Mouse (Mus musculus) forebrain, embryonic 16.5 days (tissue): ENCODE measurements at regions not wholly inside any gene's neighbourhood (a gene's known extent, or its start where the extent isn't known, plus 50 kb on each side); places are given as distances from the start of the nearest gene placed in this dataset.

Source experiments
- ATAC-seq: fragments of 200-750 bp; cut with Nextera tagmentation; 2 replicates; pipeline ENCODE4 v1.8.0; 2017; ENCODE audit warnings: mild to moderate bottlenecking, moderate library complexity
- H3K27ac ChIP-seq: fragments of 300-500 bp; sonication (generic); 2 replicates; pipeline ENCODE4 v1.5.1; 2014; ENCODE audit warnings: low read length, control low read depth
- H3K27me3 ChIP-seq: fragments of 300-500 bp; sonication (generic); replicated peaks from 2 replicates; pipeline ENCODE4 v1.6.1; 2014; ENCODE audit warnings: low read length; ENCODE audit not compliant: control insufficient read depth, insufficient read depth
- H3K36me3 ChIP-seq: fragments of 300-500 bp; sonication (generic); 2 replicates; pipeline ENCODE4 v1.6.1; 2014; ENCODE audit not compliant: control insufficient read depth, insufficient read depth
- H3K4me1 ChIP-seq: fragments of 300-500 bp; sonication (generic); replicated peaks from 2 replicates; pipeline ENCODE4 v1.6.1; 2014; ENCODE audit warnings: low read length; ENCODE audit not compliant: control insufficient read depth, insufficient read depth
- H3K4me2 ChIP-seq: fragments of 300-500 bp; sonication (generic); 2 replicates; pipeline ENCODE4 v1.6.1; 2014; ENCODE audit warnings: mild to moderate bottlenecking, low read length, control low read depth
- H3K4me3 ChIP-seq: fragments of 300-500 bp; sonication (generic); replicated peaks from 2 replicates; pipeline ENCODE4 v1.5.1; 2014; ENCODE audit warnings: mild to moderate bottlenecking, low read length, control low read depth
- H3K9ac ChIP-seq: fragments of 300-500 bp; sonication (generic); replicated peaks from 2 replicates; pipeline ENCODE4 v1.6.1; 2014; ENCODE audit warnings: low read depth, low read length, control low read depth
- H3K9me3 ChIP-seq: fragments of 300-500 bp; sonication (generic); 2 replicates; pipeline ENCODE4 v1.6.1; 2016; ENCODE audit warnings: low read length; ENCODE audit not compliant: control insufficient read depth
- WGBS: fragments of 180-500 bp; shearing (Covaris S2); extraction: QIAGEN DNeasy Blood & Tissue Kit; methylation state at CpG from one replicate; pipeline ENCODE4 v1.1.7; 2014; 5-methylcytosine and 5-hydroxymethylcytosine counted together

DNA sequence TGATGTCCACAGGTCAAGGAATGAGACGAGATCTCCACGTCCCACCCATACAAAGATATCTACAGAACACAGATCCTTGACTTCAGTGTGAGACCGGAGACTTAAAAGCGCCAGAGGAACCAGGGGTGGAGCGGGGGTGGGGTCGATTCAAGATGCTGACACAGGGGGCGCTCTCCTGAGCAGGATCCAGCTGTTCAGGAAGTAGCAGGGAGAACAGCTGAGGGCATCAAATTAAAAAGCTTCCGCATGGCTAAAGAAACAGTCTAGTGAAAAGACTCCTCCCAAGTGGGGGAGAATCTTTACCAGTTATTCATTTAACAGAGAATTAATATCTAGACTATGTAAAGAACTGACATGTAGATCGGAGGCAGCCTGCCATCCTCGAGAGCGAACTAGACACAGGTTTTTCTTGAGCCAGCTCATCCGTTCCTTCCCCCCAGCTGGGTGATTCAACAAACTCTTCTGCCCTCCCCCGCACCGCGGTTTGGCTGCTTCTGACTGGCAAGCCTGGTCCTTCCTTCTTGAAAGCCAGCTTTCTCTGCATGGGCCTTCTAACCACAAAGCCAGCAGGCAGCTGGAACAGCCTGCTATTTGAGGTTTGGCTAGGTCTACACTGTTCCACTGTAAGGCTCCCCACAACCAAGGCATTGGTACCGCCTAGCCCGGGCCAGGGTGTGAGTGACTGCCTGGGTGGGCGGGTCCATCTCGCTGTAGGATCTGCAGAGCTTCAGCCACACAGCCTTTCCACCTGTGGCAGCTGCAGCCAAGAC lies 218.6 kb downstream of the Uaca start:
- Histone ChIP-seq H3K27me3 (no peaks in the 10 kb centered on the region), H3K27ac (no peak overlapping the region), H3K9ac (no peak overlapping the region), H3K4me1 (no peaks in the 10 kb centered on the region), H3K36me3 (no peaks in the 10 kb centered on the region), H3K9me3 (peaks cover 7% of the 10 kb centered on the region; the same call in 1 of the 2 replicates), H3K4me2 (no peak overlapping the region), H3K4me3 (no peak overlapping the region)
- 72% methylated on average over 19 of the region's 19 CpGs for WGBS
- ATAC-seq = no peak

DNA sequence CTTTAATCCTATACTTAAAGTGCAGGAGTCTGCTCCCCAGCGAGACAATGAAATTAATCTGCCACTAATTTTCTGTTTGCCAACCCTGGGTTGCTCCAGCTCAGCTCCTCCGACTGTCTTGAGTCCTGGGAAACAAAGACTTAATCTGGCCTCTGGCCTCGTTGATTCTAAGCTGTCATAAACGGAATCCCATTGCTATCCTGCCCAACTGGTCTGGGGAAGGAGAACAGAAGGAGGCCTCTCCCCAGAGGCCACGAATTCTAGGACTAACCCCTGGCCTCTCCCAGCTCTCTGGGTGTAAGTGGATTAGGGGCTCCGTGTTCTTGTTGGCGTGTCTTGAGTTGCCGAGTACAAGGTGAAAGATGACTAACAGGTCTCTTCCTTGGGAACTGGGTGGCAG lies 219.8 kb downstream of the Uaca start:
- ATAC-seq = no peak
- H3K4me2 ChIP-seq = no peak overlapping the region
- WGBS = 59% methylated on average over 8 of the region's 8 CpGs
- H3K9me3 ChIP-seq = peaks cover 7% of the 10 kb centered on the region; the same call in 1 of the 2 replicates
- H3K27me3 ChIP-seq = no peaks in the 10 kb centered on the region
- no peaks in the 10 kb centered on the region for H3K4me1 ChIP-seq
- H3K9ac ChIP-seq = no peak overlapping the region
- H3K4me3 ChIP-seq = no peak overlapping the region
- H3K27ac ChIP-seq = no peak overlapping the region
- no peaks in the 10 kb centered on the region for H3K36me3 ChIP-seq

DNA sequence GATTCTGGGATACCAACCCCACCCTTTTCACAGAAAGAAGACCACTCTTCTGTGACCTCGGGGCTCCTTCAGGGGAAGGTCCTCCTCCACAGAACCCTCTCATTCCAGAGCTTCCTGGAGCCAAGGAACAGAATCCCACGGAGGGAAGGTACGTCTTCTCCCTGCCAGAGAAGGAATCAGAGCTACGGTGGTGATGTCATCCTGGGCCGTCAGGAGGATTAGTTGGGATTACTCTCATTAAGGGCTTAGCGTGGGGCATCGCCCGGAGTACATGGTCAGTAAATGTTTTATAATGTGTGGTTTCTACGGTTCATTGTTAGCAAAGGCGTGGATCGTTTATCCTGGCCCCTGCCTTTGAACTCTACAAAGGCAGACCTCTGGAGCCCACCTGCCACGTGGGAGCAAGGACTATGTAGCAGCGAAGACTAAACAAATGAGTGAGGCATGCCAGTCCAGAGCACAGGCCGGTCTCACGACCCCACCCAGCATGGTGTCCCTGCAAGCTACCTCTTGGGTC lies 221.1 kb downstream of the Uaca start:
- no peak overlapping the region for H3K27ac ChIP-seq
- no peak for ATAC-seq
- no peaks in the 10 kb centered on the region for H3K27me3 ChIP-seq
- 20% methylated on average over 15 of the region's 15 CpGs for WGBS
- no peak overlapping the region for H3K4me3 ChIP-seq
- peaks cover 7% of the 10 kb centered on the region; the same call in 1 of the 2 replicates for H3K9me3 ChIP-seq
- H3K4me1 ChIP-seq = no peaks in the 10 kb centered on the region
- H3K4me2 ChIP-seq = no peak overlapping the region
- no peaks in the 10 kb centered on the region for H3K36me3 ChIP-seq
- no peak overlapping the region for H3K9ac ChIP-seq

DNA sequence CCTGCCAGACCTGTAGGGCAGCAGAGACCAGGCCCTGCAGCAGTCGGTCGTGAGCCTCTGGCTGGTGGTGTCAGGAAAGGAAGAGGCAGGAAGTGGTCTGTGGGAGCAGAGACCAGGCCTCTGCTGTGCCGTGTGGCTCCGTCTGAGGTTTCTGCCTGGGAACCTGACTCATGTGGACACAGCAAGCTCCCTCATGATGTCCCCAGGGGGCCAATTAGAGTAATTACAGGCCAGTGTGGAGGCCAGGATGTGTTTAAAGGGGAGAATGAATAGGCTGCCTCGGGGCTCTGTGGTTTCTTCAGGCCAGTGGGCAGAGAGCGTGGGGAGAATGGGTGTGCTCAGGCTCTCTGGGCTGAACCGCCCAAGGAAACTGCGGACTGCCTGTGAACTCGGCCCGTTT lies 222.3 kb downstream of the Uaca start:
- H3K4me1 ChIP-seq = no peaks in the 10 kb centered on the region
- no peak overlapping the region for H3K4me2 ChIP-seq
- WGBS = 15% methylated on average over 10 of the region's 10 CpGs
- no peaks in the 10 kb centered on the region for H3K36me3 ChIP-seq
- H3K27me3 ChIP-seq = no peaks in the 10 kb centered on the region
- no peak for ATAC-seq
- H3K9ac ChIP-seq = no peak overlapping the region
- H3K9me3 ChIP-seq = peaks cover 4% of the 10 kb centered on the region; the same call in 1 of the 2 replicates
- no peak overlapping the region for H3K27ac ChIP-seq
- H3K4me3 ChIP-seq = no peak overlapping the region

DNA sequence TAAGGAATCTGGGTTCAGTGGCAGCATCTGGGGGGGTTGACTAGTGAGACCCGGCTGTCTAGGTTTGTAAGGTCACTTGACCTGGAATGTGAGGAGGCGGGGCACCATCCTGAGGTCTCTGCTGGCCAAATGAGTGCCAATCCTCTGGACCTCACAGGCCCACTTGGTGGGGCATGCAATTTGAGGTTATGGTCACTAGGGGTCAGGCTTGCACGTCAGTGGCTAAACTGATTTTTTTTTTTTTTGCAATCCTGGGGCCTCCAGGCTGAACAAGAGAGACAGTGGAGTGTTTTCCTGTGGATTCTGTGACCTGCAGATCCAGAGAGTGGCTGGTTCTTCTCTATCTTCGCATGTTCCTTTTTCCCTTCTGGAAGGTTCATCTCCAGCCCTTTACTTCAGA lies 225.6 kb downstream of the Uaca start:
- 78% methylated on average over 4 of the region's 4 CpGs for WGBS
- no peak for ATAC-seq

DNA sequence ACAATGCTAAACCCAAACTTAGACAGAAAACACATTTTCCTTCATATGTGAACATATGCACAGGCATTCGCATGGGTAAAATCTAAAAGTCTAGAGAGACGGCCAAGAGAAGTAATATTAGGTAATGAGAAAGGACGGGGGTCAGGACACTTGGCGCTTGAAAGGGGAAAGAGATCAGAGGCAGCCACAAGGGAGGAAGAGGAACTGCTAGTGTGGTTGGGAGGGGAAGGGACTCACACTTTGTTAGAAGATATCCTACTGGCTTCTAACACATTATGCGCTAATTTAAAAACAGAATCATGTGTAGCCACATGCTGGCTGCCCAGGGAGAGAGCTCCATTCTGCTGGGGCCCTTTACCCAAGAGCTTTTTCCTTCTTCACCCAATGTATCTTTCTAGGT lies 227.5 kb downstream of the Uaca start:
- H3K4me2 ChIP-seq = no peak overlapping the region
- no peak overlapping the region for H3K9ac ChIP-seq
- H3K27ac ChIP-seq = no peak overlapping the region
- H3K4me3 ChIP-seq = no peak overlapping the region
- H3K9me3 ChIP-seq = no peaks in the 10 kb centered on the region
- no peaks in the 10 kb centered on the region for H3K4me1 ChIP-seq
- H3K36me3 ChIP-seq = no peaks in the 10 kb centered on the region
- H3K27me3 ChIP-seq = no peaks in the 10 kb centered on the region
- no peak for ATAC-seq
- 95% methylated on average over 5 of the region's 5 CpGs for WGBS

More for the DNA sequence above, 225.6 kb downstream of the Uaca start:
- Histone ChIP-seq H3K9ac (no peak overlapping the region), H3K4me1 (no peaks in the 10 kb centered on the region), H3K9me3 (no peaks in the 10 kb centered on the region), H3K4me2 (no peak overlapping the region), H3K27ac (no peak overlapping the region), H3K4me3 (no peak overlapping the region), H3K36me3 (no peaks in the 10 kb centered on the region), H3K27me3 (no peaks in the 10 kb centered on the region)

DNA sequence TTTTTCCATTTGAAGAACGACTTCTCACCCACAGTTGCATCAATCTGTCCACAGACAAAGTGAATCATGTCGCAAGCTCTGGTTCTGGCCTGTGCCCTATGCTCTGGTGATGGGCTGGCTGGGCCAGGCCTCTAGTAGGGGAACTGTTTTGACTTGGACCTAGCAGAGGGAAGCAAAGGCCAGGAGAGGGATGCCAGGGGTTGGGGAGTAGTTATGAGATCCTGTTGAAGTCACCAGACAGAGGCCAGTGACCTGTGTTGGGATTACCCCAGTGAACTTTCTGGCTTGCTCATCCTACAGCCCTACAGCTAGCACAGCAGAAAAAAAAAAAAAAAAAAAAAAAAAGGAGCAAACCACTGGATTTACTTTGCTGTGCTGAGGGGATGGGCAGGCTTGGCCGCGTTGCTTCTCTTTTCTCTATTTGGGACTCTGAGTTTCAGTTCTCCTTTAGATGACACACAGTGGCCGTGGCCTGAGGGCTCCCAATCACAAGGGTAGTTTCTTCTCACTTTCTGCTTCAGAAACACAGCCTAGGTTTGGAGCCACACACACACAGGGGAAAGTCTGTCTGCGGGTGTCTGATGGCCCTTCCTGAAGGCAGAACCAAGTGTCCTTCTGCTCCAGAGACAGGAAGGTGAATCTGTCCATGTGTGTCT lies 228.2 kb downstream of the Uaca start:
- no peak overlapping the region for H3K4me2 ChIP-seq
- 87% methylated on average over 6 of the region's 6 CpGs for whole genome bisulfite sequencing
- H3K4me3 ChIP-seq = no peak overlapping the region
- no peak overlapping the region for H3K9ac ChIP-seq
- no peaks in the 10 kb centered on the region for H3K9me3 ChIP-seq
- H3K36me3 ChIP-seq = no peaks in the 10 kb centered on the region
- no peaks in the 10 kb centered on the region for H3K4me1 ChIP-seq
- H3K27me3 ChIP-seq = 0 out of 2 replicates have a peak, but pooled peaks cover 3% of the 10 kb centered on the region
- no peak overlapping the region for H3K27ac ChIP-seq
- ATAC-seq = no peak

DNA sequence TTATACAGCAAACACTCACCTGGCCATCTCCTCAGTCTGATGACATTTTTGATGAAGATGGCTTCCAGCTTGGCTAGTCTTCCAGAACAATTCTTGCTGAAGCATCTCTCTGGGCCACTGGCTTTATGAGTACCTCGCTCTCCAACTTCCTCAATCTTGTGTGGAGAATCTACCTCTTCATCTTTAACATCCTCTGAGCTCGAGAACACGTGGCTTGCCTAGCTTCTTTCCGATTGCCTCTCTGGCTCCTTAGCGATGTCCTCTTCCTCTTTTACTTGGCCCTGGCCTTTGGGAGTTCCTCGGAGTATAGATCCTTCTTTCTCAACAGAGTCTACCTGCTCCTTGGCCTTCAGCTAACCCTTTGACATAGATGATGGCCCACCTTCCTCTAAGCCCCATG lies 231.0 kb downstream of the Uaca start:
- ATAC-seq = no peak
- Histone ChIP-seq H3K4me2 (no peak overlapping the region), H3K9ac (no peak overlapping the region), H3K9me3 (no peaks in the 10 kb centered on the region), H3K4me1 (no peaks in the 10 kb centered on the region), H3K27ac (no peak overlapping the region), H3K36me3 (no peaks in the 10 kb centered on the region), H3K27me3 (0 out of 2 replicates have a peak, but pooled peaks cover 3% of the 10 kb centered on the region), H3K4me3 (no peak overlapping the region)
- WGBS = 94% methylated on average over 6 of the region's 6 CpGs

DNA sequence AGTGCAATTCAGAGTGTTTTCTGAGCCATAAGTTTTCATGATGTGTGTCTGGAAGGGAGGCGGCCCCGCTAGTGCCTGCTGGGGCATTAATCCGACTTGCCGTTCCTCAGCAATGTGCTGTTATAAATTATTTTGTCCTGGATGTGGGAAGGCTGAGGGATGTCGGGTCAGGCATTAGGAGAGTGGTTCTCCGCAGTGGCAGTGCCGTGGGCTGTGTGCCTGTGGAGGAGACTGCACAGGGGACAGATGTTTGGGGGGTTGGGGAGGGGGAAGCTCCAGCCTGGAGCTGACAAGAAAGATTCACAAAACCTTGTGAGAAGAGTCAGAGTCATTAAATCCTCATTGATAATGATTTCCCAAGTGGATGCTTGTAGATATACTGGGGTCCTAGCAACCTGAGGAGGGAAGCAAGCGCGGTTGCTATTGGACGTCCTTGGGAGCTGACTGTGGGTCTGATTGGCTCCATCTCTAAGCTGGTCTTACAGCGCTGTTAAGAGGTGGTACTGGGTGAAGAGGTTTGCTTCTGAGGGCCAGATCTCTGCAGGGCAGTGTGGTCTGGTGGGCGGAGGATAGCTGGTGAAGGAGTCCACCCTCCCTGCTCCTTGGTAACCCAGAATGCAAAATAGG lies 234.5 kb downstream of the Uaca start:
- Histone ChIP-seq H3K27ac (no peak overlapping the region), H3K9ac (no peak overlapping the region), H3K4me2 (no peak overlapping the region), H3K4me3 (no peak overlapping the region), H3K36me3 (no peaks in the 10 kb centered on the region), H3K9me3 (no peaks in the 10 kb centered on the region), H3K27me3 (0 out of 2 replicates have a peak, but pooled peaks cover 3% of the 10 kb centered on the region), H3K4me1 (peaks cover 29% of the 10 kb centered on the region)
- ATAC-seq = no peak
- 71% methylated on average over 12 of the region's 12 CpGs for WGBS
